Mouse (Mus musculus) 3T3-L1 (cell line): Measurements from ENCODE around the gene Slc17a2.

Experiments
- DNase-seq: peaks from one replicate; pipeline ENCODE4 v3.0.0-alpha.2; 2015; ENCODE audit warnings: low read depth, low spot score

Gene Slc17a2

DNA sequence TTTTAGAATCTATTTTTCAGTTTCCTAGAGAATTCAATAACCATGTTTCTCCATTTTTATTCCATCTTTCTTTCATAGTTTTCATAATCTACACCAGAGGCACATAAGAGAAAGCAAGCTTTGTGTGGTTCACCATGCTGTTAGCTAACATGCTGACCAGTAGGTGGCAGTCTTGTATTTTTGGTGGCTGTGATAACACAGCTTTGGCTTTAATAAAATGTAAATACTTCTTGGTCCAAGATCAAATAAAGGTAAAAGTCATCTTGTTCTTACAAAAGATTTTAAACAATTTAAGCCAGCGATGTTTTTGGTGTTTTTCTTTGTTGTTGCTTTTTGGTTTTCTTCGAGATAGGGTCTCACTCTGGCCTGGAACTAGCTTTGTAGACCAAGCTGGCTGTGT, 14.3 kb upstream of the Slc17a2 start:
- peak; percentile 79 for DNase-seq

DNA sequence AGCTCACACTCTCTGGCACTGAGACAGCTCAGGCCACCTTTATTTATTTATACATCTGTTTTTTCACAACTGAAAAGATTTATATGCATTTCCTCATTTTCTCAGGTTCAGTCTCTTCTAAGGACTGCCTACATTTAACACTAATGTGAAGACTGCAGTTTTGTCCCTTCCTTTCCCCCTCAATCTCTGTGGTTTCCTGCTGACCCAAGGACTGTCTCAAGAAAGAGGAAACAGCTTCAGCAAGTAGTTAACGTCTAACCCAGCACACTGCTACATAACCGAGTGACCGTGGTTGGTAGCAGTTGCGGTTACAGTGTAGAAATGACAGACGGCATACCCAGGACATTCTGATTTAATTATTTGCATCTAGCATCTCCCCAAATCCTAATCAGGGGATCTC, 7.4 kb upstream of the Slc17a2 start:
- DNase-seq = no peak

DNA sequence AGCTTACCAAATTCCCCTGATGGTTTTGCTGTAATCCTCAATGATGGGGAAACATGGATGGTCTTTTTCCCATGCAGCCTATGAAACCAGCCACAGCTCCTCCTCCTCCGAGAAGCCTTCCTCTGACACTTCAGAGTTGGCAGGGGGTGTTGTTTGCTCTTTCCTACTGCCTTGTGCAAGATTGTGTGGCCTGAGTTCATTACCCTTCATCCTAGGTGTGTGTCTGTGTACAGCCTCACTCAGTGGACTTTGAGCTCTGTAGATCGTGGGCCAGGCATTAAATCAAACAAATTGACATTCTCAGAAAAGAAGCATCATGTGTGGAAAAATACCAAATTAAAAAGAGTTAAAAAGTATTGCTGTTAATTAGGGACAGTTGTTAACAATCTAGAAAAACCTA, 2.3 kb upstream of the Slc17a2 start:
- DNase-seq = no peak

DNA sequence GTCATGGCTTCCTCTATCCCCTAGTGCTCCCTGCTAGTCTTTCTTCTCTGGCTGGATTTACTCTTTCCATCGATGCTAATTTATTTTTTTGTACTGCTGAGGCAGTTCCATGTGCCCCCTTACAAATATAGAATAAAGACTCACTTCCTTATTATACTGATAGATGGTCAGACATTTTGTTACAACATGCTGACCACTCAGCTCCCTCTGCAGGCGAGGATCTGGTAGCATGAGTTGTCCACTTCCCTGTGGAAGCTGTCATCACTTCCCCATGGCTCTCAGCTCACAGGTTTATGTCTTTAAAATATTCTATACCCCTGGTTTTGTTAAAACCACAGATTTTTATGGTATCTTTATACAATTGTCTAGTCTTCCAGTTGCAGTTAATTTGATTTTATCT, 9.4 kb downstream of the Slc17a2 start:
- DNase-seq = no peak

DNA sequence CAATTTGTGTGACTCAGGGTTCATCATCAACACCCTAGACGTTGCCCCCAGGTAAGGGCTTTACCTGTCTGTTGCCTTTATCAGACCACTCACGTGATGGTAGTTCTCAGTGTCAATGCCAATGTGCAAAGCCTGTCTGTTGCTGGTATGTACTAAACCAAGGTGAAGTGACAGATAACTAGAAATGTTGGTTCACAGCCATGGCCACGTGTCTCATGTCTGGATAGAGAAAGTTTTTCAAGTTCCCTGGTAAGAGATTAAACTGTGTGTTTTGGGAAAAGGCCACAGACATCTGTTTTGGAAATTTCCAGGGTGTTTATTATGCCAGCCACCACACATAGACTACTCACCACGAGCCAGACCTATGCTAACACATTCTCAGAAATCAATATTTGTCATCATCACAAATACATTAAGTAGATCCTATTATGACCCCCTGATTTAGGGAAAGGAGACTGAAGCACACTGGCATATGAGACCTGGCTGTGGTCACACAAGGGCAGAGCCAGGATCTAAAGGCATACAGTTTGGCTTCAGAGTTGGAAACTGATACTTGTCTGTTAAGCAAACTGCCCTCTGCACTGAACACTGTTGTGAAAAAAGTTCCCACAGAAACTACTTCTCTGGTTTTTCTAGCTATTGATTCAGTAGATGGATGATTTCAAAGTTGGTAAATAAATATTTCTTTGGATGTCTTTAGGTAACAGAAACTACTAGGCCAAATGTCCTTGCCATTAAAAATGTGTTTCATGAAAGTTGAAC, 13.6 kb downstream of the Slc17a2 start:
- DNase-seq = no peak

DNA sequence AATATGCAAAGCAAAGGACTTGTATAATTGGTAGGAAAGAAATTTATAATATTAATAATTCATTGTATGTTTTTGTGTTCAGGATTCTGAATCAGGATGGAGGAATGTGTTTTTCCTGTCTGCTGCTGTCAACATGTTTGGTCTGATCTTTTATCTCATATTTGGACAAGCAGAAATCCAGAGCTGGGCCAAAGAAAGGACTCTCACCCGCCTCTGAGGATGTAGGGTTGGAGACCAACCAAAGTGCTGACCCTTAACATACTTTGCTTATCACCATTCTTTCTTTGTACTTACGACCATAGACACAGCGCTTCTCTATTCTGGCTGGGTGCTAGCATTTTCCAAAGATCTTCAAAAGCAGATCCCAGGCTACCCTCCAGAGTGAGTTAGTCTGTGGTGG, 15.4 kb downstream of the Slc17a2 start:
- DNase-seq = no peak

DNA sequence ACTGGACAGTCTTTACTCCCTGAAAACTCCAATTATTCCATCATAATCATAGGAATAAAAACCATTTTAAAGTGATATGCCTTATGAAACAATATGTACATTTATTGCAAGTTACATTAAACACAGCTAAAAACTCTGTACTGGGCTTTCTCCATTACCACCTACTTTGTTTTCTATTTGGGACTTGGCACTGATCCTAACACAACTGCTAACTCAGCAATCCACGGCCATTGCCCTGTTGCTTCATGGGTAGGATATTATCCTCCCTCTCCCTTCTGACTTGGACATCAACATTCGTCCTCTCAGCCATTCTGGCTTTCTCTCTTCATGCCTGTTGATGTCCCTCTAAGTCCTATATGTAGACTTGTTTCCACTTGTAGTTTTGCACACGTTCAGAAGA, 19.8 kb downstream of the Slc17a2 start:
- DNase-seq = no peak

DNA sequence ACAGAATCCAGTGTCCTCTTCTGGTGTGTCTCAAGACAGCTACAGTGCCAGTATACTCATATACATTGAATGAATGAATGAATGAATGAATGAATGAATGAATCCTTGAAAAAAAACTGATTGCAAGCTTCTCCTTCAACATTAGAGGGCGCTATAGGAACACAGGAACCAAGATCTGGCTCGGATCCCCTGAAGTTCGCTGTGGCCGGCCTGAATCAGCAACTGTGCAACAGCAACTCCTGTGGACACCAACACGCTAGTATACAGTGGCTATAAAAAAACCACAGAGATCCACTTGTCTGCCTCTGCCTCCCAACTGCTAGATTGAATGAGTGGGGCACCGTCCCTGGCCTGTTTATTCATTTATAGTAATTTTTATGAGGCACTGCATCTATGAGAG, 26.3 kb downstream of the Slc17a2 start:
- DNase-seq = peak; percentile 44

DNA sequence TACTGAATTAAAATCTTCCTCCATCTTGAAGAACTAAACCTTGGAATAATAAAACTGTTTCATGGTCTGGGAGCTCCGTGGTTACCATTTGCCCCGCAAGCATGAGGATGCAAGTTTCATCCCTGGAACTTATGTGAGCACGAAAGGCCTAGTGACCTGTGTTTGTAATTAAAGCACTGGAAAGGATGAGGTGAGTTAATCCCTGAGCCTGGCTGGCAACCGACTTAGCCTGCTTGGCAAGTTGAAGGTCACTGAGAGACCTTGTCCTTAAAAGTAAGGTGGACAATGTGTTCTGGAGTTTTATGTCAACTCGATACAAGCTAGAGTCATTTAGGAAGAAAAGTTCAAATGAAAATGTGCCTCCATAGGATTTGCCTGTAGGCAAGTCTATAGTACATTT, 28.0 kb downstream of the Slc17a2 start:
- no peak for DNase-seq

DNA sequence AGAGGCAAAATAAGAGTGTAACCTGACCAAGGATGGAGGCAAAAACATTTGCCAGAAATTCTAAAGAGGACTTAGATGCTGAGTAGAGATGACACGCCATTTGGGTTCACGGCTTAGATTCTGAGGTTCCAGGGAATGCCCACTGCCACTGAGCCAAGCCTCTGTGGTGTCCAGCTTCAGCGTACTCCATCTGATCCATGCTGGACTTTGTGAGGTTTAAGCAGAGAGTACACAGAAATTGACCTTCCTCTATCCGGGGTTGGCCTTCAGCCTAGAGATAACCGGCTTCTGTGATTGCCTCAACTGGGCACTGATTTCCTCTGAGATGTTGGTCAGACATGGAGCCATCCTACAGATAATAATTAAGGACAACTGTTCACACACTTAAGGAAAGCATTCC, 29.8 kb downstream of the Slc17a2 start:
- DNase-seq = no peak

DNA sequence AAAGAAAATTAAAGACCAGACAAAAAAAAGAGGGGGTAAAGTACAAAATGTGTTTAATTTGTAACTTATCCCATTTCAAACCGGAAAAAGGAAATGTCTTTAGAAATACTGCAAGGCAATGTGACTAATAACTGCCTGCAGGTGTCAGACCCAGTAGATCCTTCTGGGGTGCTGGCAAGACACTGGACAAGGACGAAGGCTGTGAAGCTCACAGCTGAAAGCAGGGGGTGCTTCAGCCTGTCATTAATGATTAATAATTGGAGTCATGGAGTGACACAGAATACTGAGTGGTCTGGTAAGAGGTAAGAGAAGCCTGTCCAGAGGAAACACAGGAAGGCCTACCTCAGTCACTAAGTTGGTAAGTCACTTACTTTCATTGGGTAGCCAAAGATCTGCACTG, 32.5 kb downstream of the Slc17a2 start, which contains the start of gene Slc17a3:
Slc17a3 (plus strand) TSS at position 127 of the 400 bp plus-strand sequence.
- no peak for DNase-seq

DNA sequence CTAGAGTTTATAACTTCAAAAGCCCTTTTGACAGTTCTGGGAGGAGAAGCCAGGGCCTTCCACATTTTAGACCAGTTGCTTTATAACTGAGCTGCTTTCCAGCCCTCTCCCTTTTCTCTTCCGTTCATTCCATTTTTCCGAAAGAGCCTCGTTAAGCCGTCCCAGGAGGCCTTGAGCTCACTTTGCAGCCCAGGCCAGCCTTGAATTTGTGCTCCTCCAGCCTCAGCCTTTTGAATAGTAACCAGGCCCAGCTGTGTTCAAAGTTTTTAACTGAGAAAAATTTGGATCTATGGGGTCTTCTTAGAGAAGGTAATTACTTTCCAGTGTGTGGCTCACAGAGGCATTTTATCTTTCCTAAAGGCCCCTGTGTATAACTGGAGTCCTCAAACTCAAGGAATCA, 39.1 kb downstream of the Slc17a2 start:
- DNase-seq = no peak

DNA sequence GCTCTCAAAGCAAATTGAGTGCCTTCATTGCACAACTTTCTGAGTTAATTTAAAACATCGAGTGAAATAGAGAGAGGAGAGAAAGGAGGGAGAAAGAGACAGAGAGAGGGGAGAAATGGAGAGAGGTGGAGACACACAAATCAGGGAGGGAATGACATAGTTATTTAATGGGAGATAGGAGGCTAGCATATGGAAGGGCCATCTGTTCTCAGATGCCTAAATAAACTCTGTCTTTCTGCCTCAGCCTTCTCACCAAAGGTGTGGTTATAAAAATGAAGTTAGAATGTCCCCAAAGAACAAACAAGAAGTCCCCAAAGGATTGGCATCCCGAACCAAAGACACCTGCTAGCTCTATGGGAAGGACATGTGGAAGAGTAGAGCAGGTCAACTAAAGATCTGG, 42.5 kb downstream of the Slc17a2 start:
- DNase-seq = no peak

DNA sequence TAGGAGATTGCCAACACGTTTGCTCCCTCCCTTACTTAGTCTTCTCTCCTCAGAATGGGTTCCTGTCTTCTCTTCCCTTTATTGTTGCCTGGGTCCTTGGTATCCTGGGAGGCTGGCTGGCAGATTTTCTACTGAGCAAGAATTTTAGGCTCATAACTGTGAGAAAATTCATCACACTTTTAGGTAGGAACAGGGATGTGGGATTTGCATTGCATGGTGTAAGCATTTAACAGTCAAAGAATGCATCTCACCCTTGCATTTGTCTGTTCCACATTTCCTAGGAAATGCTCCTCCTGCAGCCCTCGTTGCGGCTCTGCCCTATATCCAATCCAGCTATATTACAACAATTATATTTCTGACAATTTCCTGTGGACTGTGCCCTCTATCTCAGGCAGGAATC, 49.6 kb downstream of the Slc17a2 start:
- no peak for DNase-seq

DNA sequence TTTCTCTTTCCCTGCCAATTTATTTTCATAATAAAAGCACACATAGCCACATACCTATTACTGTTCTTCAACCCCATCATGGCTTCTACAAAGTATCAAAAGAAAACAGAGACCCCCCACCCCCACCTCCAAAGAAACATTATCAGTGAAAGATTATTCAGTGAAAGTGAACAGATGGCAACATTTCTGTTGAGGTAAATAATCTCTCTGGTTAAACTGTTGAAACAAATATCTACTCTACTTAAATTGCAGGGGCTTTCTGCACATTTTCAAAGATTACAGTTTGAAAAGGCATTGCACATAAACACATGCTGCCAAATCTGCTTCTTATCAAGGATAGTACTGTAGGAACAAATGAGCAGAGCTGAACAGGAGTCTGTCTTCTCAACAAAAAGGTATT, 55.0 kb downstream of the Slc17a2 start:
- DNase-seq = no peak

DNA sequence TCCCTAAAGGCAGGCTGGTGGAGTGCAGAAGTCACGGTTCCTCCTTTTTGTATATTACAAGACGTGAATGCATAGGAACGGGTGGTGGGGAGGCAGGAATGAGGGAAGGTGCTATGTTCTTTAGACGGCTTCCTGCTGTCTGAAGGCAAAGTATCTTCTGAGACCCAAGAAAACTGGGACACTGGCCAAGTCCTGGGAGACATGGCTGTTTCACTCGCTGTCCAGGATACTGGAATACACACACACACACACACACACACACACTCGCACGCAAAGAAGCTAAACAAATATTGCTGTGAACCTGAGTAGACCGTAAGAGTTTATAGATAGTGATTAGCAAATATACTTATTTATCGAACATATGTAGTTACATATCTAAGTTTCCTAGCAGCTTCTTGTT, 57.9 kb downstream of the Slc17a2 start:
- no peak for DNase-seq

DNA sequence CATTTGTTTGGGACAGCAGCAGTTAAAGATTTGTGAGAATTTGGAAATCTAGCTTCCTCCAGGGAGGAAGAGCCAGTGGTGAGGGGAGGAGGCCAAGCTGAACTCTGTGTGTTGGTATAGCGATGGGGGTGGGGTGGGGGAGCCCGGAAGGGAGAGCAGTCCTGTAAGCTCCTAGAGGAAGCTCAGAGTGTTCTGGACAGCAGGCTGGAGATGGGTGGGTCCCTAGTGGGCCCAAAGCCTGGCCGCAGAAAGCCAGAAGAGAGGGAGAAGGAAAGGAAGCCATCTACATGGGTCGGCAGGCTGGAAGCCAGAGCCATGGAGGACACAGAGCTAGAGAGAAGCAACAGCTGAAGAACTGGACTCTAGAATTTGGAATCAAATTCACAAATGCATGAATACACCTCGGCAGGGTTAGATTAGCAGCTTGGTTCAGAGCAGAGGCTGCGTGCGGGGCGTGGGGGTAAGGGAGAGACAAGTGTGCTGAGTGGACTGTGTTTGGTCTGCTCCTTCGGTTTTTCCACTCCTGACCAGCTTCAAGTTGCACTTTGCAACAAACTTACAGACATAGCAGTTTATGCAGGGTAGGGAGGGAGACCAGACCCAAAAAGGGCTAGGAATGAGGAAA, 59.4 kb downstream of the Slc17a2 start:
- no peak for DNase-seq

DNA sequence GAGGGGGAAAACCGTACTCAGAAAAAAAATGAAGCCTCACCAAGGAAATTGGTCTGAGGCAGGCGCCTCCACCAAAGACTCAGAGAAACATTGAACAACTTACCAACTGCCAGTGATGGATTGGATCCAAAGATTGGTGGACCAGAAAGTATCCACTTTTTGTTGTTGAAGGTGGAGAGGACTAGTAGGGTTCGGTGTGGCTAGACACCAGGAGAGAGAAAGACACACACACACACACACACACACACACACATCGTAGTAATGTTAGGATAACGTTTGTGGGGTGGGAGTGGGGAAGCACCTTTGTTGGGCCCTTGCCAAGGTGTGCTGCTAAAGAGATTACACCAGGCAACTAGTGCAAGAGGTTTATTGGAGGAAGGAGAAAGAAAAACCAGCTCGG, 60.2 kb downstream of the Slc17a2 start:
- no peak for DNase-seq

DNA sequence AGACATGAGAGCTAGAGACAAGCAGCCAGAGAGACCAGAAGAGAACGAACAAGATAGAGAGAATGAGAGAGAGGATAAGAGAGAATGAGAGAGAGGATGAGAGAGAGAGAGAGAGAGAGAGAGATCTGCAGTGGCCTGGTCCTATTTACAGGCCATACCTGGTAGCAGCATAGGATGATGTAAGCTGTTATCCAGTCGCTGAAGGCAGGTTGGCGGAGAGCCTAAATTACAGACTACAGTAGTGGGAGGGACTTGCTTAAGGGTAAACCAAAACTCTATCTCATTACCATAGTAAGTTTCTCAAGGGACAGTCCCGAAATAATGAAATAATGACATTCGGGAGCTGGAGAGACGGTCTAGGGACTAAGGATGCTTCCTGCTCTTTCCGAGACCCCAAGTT, 60.6 kb downstream of the Slc17a2 start, which contains the start of gene Slc17a1:
Slc17a1 (plus strand) TSS at position 346 of the 400 bp plus-strand sequence.
- no peak for DNase-seq

DNA sequence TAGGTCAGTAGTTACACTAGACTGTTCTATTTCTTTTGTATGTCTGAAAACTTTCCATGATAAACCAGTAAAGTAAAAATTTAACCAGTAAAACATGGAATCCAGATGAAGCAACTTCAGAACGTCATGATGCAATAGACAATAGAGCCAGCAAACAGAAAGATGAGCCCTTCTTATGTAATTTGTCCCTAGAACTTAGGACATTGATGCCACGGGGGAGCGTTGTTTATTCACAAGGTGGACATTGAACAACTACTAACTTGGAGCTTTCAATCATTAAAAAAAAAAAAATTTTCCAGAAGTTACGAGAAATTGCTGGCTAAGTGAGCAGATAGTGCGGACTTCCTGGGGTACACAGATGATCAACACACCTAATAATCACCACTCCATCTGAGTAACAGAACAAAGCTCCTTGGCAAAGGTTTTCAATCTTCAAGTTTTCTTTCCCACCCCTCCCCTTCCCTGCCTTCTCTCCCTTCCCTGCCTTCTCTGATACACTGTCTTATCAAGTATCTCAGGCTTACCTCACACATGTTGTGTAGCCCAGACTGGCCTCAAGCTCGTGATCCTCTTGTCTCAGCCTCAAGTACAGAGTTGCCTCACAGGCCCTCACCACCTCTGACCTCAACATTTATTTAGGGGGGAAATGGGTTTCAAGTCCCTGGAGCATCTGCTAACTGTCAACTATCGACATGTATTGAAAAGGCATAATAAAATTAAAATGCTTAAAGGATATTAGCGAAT, 62.2 kb downstream of the Slc17a2 start:
- DNase-seq = no peak

DNA sequence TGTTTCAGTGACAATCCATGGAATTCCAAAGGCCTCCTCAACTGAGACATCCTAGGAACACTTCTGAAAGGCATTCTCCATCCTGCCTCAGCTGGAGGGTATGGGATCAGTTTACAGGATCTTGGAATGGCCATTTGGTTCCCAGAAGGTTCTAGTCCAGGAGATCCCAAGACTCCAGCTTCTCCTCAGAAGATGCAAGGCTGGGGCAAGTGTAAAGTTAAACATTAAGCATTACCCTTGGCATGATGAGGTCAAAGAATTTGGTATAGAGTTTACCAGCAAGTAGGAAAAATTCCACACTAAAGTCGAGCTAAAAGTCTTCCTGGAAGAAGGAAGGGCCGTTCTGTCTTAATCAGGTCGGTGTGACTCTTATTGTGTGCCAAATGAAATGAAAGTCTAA, 63.2 kb downstream of the Slc17a2 start:
- DNase-seq = no peak

DNA sequence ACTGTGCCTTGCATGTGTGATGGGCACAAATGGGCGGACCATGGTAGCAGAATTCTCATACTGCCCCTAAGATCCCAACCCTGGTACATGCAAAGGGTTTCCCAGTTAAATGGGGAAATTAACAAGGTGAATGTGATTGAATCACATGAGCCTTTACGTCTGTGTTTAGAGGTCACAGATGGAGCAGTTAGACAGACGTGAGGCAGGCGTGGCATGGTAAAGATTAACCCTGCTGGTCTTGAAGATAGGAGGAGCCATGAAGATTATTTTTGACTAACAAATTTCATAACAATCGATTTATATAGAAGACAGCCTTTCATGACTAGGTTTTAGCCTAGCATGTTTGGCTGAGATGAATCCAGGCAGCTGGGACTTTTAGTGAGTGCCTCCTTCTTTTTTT, 66.3 kb downstream of the Slc17a2 start:
- DNase-seq = no peak
